ENCODE assay signal across 12 mouse cellular contexts in genomic region chr5:65181160-65181793, GRCm38 (mm10). TPM values are rescaled to one million over a fixed set of nuclear protein-coding genes. Genes with fewer than 3 reads are reported as not detected.
DNase-seq lines count a peak whose midpoint lies in the region; ATAC-seq lines count a peak whose summit lies in the region.
"Had no signal": no experiment of that assay in that cellular context is flagged by ENCODE, and none has a peak within 500 bp of the region (broad histone marks: within the 10 kb centered on the region; RNA-seq: fewer than 3 reads in every experiment).

No protein-coding gene starts in this region.

- H3K9me3 ChIP-seq in embryonic facial prominence, embryonic 13.5 days: no peaks in the 10 kb centered on the region
- no peaks in the 10 kb centered on the region for H3K9me3 ChIP-seq in embryonic facial prominence, embryonic 10.5 days
- no peaks in the 10 kb centered on the region; the same call in 1 of the 2 replicates for H3K9me3 ChIP-seq in limb, embryonic 12.5 days
- no peaks in the 10 kb centered on the region for H3K9me3 ChIP-seq in limb, embryonic 10.5 days (replicated peaks)
- no peaks in the 10 kb centered on the region for H3K9me3 ChIP-seq in hindbrain, embryonic 16.5 days (ENCODE audit: control insufficient read depth, low read length)
- no peaks in the 10 kb centered on the region for H3K9me3 ChIP-seq in intestine, embryonic 15.5 days

- H3K4me2 ChIP-seq in embryonic facial prominence, embryonic 13.5 days: no peak overlapping the region
- no peak overlapping the region for H3K4me2 ChIP-seq in limb, embryonic 12.5 days
- 0 out of 2 replicates have a peak overlapping the region, but pooled peaks have one; percentile 8 for H3K4me2 ChIP-seq in hindbrain, embryonic 16.5 days (ENCODE audit: low read length)
- H3K4me2 ChIP-seq in intestine, embryonic 15.5 days (replicated peaks): no peak overlapping the region

- H3K9ac ChIP-seq in embryonic facial prominence, embryonic 13.5 days: no peak overlapping the region
- no peak overlapping the region for H3K9ac ChIP-seq in limb, embryonic 12.5 days (replicated peaks)
- no peak overlapping the region for H3K9ac ChIP-seq in hindbrain, embryonic 16.5 days (ENCODE audit: low read depth, low read length)
- H3K9ac ChIP-seq in intestine, embryonic 15.5 days: no peak overlapping the region

- no peaks in the 10 kb centered on the region for H3K36me3 ChIP-seq in embryonic facial prominence, embryonic 13.5 days
- no peaks in the 10 kb centered on the region for H3K36me3 ChIP-seq in embryonic facial prominence, embryonic 10.5 days (replicated peaks)
- no peaks in the 10 kb centered on the region for H3K36me3 ChIP-seq in limb, embryonic 12.5 days
- H3K36me3 ChIP-seq in limb, embryonic 10.5 days: no peaks in the 10 kb centered on the region
- H3K36me3 ChIP-seq in hindbrain, embryonic 16.5 days (ENCODE audit: control insufficient read depth, insufficient read depth, low read length): no peaks in the 10 kb centered on the region
- H3K36me3 ChIP-seq in intestine, embryonic 15.5 days: no peaks in the 10 kb centered on the region

- no peak for ATAC-seq in embryonic facial prominence, embryonic 13.5 days (ENCODE audit: insufficient number of reproducible peaks, insufficient read depth, low FRiP score, low TSS enrichment, low read depth)
- ATAC-seq in limb, embryonic 12.5 days (ENCODE audit: insufficient number of reproducible peaks, insufficient read depth, low FRiP score, low TSS enrichment, low read depth): no peak
- ATAC-seq in hindbrain, embryonic 16.5 days: peak; percentile 56
- ATAC-seq in intestine, embryonic 15.5 days: no peak
- ATAC-seq: activated CD4-positive, CD25-positive, alpha-beta regulatory T cell, adult 4 months had no signal

- 0 out of 2 replicates have a peak overlapping the region, but pooled peaks have one; percentile 33 for H3K27ac ChIP-seq in embryonic facial prominence, embryonic 13.5 days
- H3K27ac ChIP-seq in embryonic facial prominence, embryonic 10.5 days (replicated peaks): no peak overlapping the region
- H3K27ac ChIP-seq in limb, embryonic 12.5 days: peak overlapping the region; percentile 64
- no peak overlapping the region for H3K27ac ChIP-seq in limb, embryonic 10.5 days
- H3K27ac ChIP-seq in hindbrain, embryonic 16.5 days (ENCODE audit: low read depth, low read length): peak overlapping the region; percentile 49; the same call in 1 of the 2 replicates
- H3K27ac ChIP-seq in intestine, embryonic 15.5 days: no peak overlapping the region
- H3K27ac ChIP-seq: gastrocnemius, adult 2 months had no signal

- no peak overlapping the region for H3K4me3 ChIP-seq in embryonic facial prominence, embryonic 13.5 days
- H3K4me3 ChIP-seq in embryonic facial prominence, embryonic 10.5 days: no peak overlapping the region
- H3K4me3 ChIP-seq in limb, embryonic 12.5 days (replicated peaks): no peak overlapping the region
- no peak overlapping the region for H3K4me3 ChIP-seq in limb, embryonic 10.5 days
- H3K4me3 ChIP-seq in hindbrain, embryonic 16.5 days (ENCODE audit: low read length): no peak overlapping the region
- no peak overlapping the region for H3K4me3 ChIP-seq in intestine, embryonic 15.5 days (replicated peaks)
- H3K4me3 ChIP-seq: erythroblast, embryonic 14.5 days; gastrocnemius, adult 2 months had no signal

- DNase-seq in embryonic facial prominence, embryonic 10.5 days (ENCODE audit: low spot score): no peak
- no peak for DNase-seq in limb, embryonic 10.5 days (ENCODE audit: low spot score)
- DNase-seq in testis, postnatal 14 days (ENCODE audit: low spot score): peak; percentile 82
- DNase-seq in ovary, postnatal 14 days (ENCODE audit: low spot score): no peak
- DNase-seq: gastrocnemius, adult 2 months; kidney, postnatal 10 days had no signal

- peaks cover 18% of the 10 kb centered on the region for H3K4me1 ChIP-seq in embryonic facial prominence, embryonic 13.5 days
- H3K4me1 ChIP-seq in embryonic facial prominence, embryonic 10.5 days: peaks cover 1% of the 10 kb centered on the region
- peaks cover 28% of the 10 kb centered on the region for H3K4me1 ChIP-seq in limb, embryonic 12.5 days (replicated peaks)
- H3K4me1 ChIP-seq in limb, embryonic 10.5 days: peaks cover 4% of the 10 kb centered on the region; the same call in 1 of the 2 replicates
- H3K4me1 ChIP-seq in hindbrain, embryonic 16.5 days (ENCODE audit: control insufficient read depth, insufficient read depth, low read depth, low read length): peaks cover 12% of the 10 kb centered on the region
- H3K4me1 ChIP-seq in intestine, embryonic 15.5 days (replicated peaks): peaks cover 2% of the 10 kb centered on the region; the same call in 1 of the 2 replicates

- 84% methylated on average over 21 of the region's 21 CpGs for WGBS in embryonic facial prominence, embryonic 13.5 days
- 91% methylated on average over 21 of the region's 21 CpGs for WGBS in embryonic facial prominence, embryonic 10.5 days
- WGBS in limb, embryonic 12.5 days: 79% methylated on average over 21 of the region's 21 CpGs
- 94% methylated on average over 21 of the region's 21 CpGs for WGBS in limb, embryonic 10.5 days
- WGBS in hindbrain, embryonic 16.5 days: 51% methylated on average over 21 of the region's 21 CpGs
- 81% methylated on average over 21 of the region's 21 CpGs for WGBS in intestine, embryonic 15.5 days

- H3K27me3 ChIP-seq in embryonic facial prominence, embryonic 13.5 days: no peaks in the 10 kb centered on the region
- no peaks in the 10 kb centered on the region for H3K27me3 ChIP-seq in embryonic facial prominence, embryonic 10.5 days (replicated peaks; ENCODE audit: low read depth, poor library complexity, severe bottlenecking)
- no peaks in the 10 kb centered on the region for H3K27me3 ChIP-seq in limb, embryonic 12.5 days
- H3K27me3 ChIP-seq in limb, embryonic 10.5 days (ENCODE audit: low read depth, poor library complexity, severe bottlenecking): no peaks in the 10 kb centered on the region
- no peaks in the 10 kb centered on the region for H3K27me3 ChIP-seq in hindbrain, embryonic 16.5 days (replicated peaks; ENCODE audit: control insufficient read depth, insufficient read depth, low read length)
- no peaks in the 10 kb centered on the region for H3K27me3 ChIP-seq in intestine, embryonic 15.5 days (replicated peaks)

RNA-seq across cellular contexts. Expression of gene Wdr19, which starts 18.2 kb away (rescaled TPM):
- polyA plus RNA-seq in embryonic facial prominence, embryonic 13.5 days (2015; fragmentation: Nextera tagmentation; extraction: Ambion mirVana): 10.8 and 12.9 TPM in 2 replicates
- polyA plus RNA-seq in embryonic facial prominence, embryonic 10.5 days (2016; fragmentation: Nextera tagmentation; extraction: Ambion mirVana): 11.1 and 12.1 TPM in 2 replicates
- 12.2 and 16.6 TPM in 2 replicates for polyA plus RNA-seq in limb, embryonic 12.5 days (2016; fragmentation: Nextera tagmentation; extraction: Ambion mirVana)
- polyA plus RNA-seq in limb, embryonic 10.5 days (2016; fragmentation: Nextera tagmentation; extraction: Ambion mirVana): 7.3 and 11.0 TPM in 2 replicates
- 11.2 and 12.3 TPM in 2 replicates for polyA plus RNA-seq in hindbrain, embryonic 16.5 days (2015; fragmentation: Nextera tagmentation; extraction: Ambion mirVana)
- polyA plus RNA-seq in intestine, embryonic 15.5 days (2015; fragmentation: Nextera tagmentation; extraction: Ambion mirVana): 4.8 and 4.9 TPM in 2 replicates
- polyA plus RNA-seq: erythroblast, embryonic 14.5 days had no signal

Comparison
In these comparisons a context has a peak if more than half of its experiments do, and no peak if none do; other contexts are left out.
1. H3K27ac ChIP-seq: peak in embryonic facial prominence, embryonic 13.5 days (single experiment), limb, embryonic 12.5 days (single experiment) and hindbrain, embryonic 16.5 days (single experiment); none in embryonic facial prominence, embryonic 10.5 days (single experiment), limb, embryonic 10.5 days (single experiment) and intestine, embryonic 15.5 days (single experiment).